Mouse (Mus musculus): ENCODE measurements at regions not wholly inside any gene's neighbourhood (a gene's known extent, or its start where the extent isn't known, plus 50 kb on each side); places are given as distances from the start of the nearest gene placed in this dataset.

DNA sequence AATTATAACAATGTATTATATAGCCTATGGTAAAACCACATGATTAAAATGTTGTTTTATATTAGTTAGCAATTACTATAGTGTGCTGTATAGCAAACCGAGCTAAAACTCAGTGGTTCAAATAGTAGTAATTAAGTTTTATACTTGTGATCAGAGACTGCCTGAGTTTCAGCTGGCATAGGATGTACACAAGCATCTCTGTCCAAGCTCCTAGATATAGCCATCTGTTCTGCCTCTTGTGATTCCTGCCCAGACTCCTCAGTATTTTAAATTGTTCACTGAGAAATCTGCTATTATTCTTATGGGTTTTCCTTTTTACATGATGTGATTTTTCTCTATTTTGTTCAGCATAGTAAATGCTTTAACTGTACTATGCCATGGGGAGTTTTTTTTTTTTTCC lies 152.2 kb upstream of the Mdga2 start:
- 74% methylated on average over 1 of the region's 1 CpGs for WGBS
- Histone ChIP-seq H3K27ac (no peak overlapping the region), H3K4me1 (ENCODE audit: control insufficient read depth, insufficient read depth, low read length) (no peaks in the 10 kb centered on the region), H3K27me3 (ENCODE audit: control insufficient read depth, insufficient read depth, low read length) (no peaks in the 10 kb centered on the region), H3K4me3 (no peak overlapping the region), H3K9ac (ENCODE audit: low read depth, low read length) (no peak overlapping the region), H3K36me3 (ENCODE audit: control insufficient read depth, insufficient read depth, low read length) (no peaks in the 10 kb centered on the region), H3K79me2 (replicated peaks; ENCODE audit: control insufficient read depth, insufficient read depth, low read length) (no peaks in the 10 kb centered on the region)
- DNase-seq, result no peak
- intact Hi-C loops (cut with DNase I), result no loop called here
- no peak for TF ChIP-seq EP300 (IDR thresholded peaks at IDR 0.05; ENCODE audit: insufficient read depth, low read depth, low read length)
- no peak for TF ChIP-seq CTCF (IDR thresholded peaks at IDR 0.05)
- TF ChIP-seq POLR2A (IDR thresholded peaks at IDR 0.05; ENCODE audit: insufficient read depth, low read depth, low read length), result no peak

DNA sequence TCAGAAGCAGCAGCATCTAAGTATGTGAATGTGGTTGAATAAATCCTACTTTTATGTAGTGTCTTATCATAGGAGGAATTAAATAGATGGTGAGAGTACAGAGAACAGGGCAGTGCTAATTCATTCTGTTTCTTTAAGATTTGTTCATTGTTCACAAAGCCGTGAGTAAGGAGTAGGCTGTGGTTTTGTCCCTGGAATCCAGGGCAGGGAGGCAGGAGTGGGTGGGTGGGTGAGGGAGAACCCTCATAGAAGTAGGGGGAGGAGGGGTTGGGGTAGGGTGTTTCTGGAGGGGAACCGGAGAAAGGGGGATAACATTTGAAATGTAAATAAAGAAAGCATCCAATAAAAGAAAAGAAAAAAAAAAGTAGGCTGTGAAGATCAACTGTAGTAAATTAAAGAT lies 126.2 kb upstream of the Mdga2 start:
- intact Hi-C loops (cut with DNase I), result no loop called here
- no peak for DNase-seq
- H3K4me3 ChIP-seq, result no peak overlapping the region
- no peaks in the 10 kb centered on the region for H3K36me3 ChIP-seq (ENCODE audit: control insufficient read depth, insufficient read depth, low read length)
- H3K4me1 ChIP-seq (ENCODE audit: control insufficient read depth, insufficient read depth, low read length), result no peaks in the 10 kb centered on the region
- H3K27me3 ChIP-seq (ENCODE audit: control insufficient read depth, insufficient read depth, low read length), result no peaks in the 10 kb centered on the region
- no peaks in the 10 kb centered on the region for H3K79me2 ChIP-seq (replicated peaks; ENCODE audit: control insufficient read depth, insufficient read depth, low read length)
- TF ChIP-seq POLR2A (IDR thresholded peaks at IDR 0.05; ENCODE audit: insufficient read depth, low read depth, low read length) (no peak), EP300 (IDR thresholded peaks at IDR 0.05; ENCODE audit: insufficient read depth, low read depth, low read length) (no peak), CTCF (IDR thresholded peaks at IDR 0.05) (no peak)
- H3K9ac ChIP-seq (ENCODE audit: low read depth, low read length), result no peak overlapping the region
- H3K27ac ChIP-seq, result no peak overlapping the region
- 27% methylated on average over 2 of the region's 2 CpGs for WGBS

DNA sequence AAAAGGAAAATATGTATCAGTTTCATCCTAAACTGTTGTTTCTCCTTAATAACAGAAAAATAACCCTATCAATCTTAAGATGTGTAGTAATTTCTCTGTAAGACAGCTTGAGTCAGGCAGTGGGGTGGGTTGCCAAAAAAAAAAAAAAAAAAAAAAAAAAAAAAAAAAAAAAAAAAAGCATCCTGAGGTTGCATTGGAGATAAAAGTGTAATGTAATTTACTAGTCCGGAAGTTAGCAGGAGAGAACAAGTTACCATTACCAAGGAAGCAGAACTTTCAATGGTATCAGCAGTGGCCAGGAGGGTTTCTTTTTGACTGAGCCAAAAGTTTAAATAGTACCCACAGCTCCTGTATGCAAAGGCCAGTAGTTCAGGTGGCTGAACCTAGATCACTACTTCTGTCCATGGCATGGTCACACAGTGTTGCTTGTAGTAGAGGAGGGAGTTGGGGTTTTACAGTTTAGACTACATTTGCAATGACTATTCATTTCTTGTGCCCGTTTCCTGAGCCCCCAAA lies 110.2 kb upstream of the Mdga2 start:
- no peak overlapping the region for H3K9ac ChIP-seq (ENCODE audit: low read depth, low read length)
- intact Hi-C loops (cut with DNase I), result no loop called here
- H3K27ac ChIP-seq, result no peak overlapping the region
- no peaks in the 10 kb centered on the region for H3K27me3 ChIP-seq (ENCODE audit: control insufficient read depth, insufficient read depth, low read length)
- no peaks in the 10 kb centered on the region for H3K36me3 ChIP-seq (ENCODE audit: control insufficient read depth, insufficient read depth, low read length)
- TF ChIP-seq POLR2A (IDR thresholded peaks at IDR 0.05; ENCODE audit: insufficient read depth, low read depth, low read length) (no peak), CTCF (IDR thresholded peaks at IDR 0.05) (no peak), EP300 (IDR thresholded peaks at IDR 0.05; ENCODE audit: insufficient read depth, low read depth, low read length) (no peak)
- H3K4me1 ChIP-seq (ENCODE audit: control insufficient read depth, insufficient read depth, low read length), result no peaks in the 10 kb centered on the region
- no peak for DNase-seq
- 40% methylated on average over 2 of the region's 2 CpGs for WGBS
- no peaks in the 10 kb centered on the region for H3K79me2 ChIP-seq (replicated peaks; ENCODE audit: control insufficient read depth, insufficient read depth, low read length)
- no peak overlapping the region for H3K4me3 ChIP-seq

DNA sequence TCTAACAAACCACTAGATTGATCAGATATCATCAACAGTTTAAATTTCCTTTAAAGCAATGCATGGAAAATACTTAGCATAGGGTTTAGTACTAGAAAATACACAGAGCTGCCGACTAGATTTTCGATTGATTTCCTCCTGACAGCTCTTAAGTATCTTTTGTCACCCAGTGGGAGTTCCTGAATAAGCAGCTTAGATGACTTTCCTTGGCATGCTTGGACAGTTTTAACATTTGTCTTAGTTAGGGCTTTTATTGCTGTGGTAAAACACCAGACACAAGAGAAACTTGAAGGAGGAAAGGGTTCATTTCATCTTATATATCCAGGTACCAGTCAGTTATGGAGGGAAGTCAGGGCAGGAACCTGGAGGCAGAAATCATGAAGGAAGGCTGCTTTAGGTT lies 104.0 kb upstream of the Mdga2 start:
- Histone ChIP-seq H3K4me1 (ENCODE audit: control insufficient read depth, insufficient read depth, low read length) (no peaks in the 10 kb centered on the region), H3K27me3 (ENCODE audit: control insufficient read depth, insufficient read depth, low read length) (no peaks in the 10 kb centered on the region), H3K9ac (ENCODE audit: low read depth, low read length) (no peak overlapping the region), H3K36me3 (ENCODE audit: control insufficient read depth, insufficient read depth, low read length) (no peaks in the 10 kb centered on the region), H3K79me2 (replicated peaks; ENCODE audit: control insufficient read depth, insufficient read depth, low read length) (no peaks in the 10 kb centered on the region), H3K27ac (no peak overlapping the region), H3K4me3 (no peak overlapping the region)
- intact Hi-C loops (cut with DNase I), result no loop called here
- DNase-seq, result no peak
- no peak for TF ChIP-seq EP300 (IDR thresholded peaks at IDR 0.05; ENCODE audit: insufficient read depth, low read depth, low read length)
- no peak for TF ChIP-seq POLR2A (IDR thresholded peaks at IDR 0.05; ENCODE audit: insufficient read depth, low read depth, low read length)
- TF ChIP-seq CTCF (IDR thresholded peaks at IDR 0.05), result no peak
- WGBS, result 44% methylated on average over 2 of the region's 2 CpGs

DNA sequence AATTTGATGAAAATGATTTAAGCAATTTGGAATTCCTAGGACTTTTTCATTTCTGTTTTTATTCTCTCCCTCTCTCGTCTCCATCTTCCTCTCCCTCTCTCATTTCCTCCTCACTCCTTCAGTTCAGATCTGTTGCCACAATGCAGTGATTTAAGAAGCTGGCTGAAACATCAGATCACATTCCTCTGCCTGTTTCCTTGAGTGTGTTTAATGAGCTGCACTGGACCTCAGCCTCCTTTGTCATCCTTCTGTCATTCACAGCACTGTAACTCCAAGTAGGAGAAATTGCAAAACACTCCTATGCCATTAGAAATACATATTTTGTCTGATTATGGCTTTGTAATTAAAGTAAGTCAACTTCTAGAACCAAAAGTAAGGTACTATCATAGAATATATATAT lies 103.5 kb upstream of the Mdga2 start:
- H3K27ac ChIP-seq, result no peak overlapping the region
- TF ChIP-seq EP300 (IDR thresholded peaks at IDR 0.05; ENCODE audit: insufficient read depth, low read depth, low read length) (no peak), CTCF (IDR thresholded peaks at IDR 0.05) (no peak), POLR2A (IDR thresholded peaks at IDR 0.05; ENCODE audit: insufficient read depth, low read depth, low read length) (no peak)
- H3K27me3 ChIP-seq (ENCODE audit: control insufficient read depth, insufficient read depth, low read length), result no peaks in the 10 kb centered on the region
- H3K79me2 ChIP-seq (replicated peaks; ENCODE audit: control insufficient read depth, insufficient read depth, low read length), result no peaks in the 10 kb centered on the region
- no peak overlapping the region for H3K9ac ChIP-seq (ENCODE audit: low read depth, low read length)
- H3K4me1 ChIP-seq (ENCODE audit: control insufficient read depth, insufficient read depth, low read length), result no peaks in the 10 kb centered on the region
- DNase-seq, result no peak
- no peak overlapping the region for H3K4me3 ChIP-seq
- 33% methylated on average over 1 of the region's 1 CpGs for WGBS
- no peaks in the 10 kb centered on the region for H3K36me3 ChIP-seq (ENCODE audit: control insufficient read depth, insufficient read depth, low read length)
- intact Hi-C loops (cut with DNase I), result no loop called here

DNA sequence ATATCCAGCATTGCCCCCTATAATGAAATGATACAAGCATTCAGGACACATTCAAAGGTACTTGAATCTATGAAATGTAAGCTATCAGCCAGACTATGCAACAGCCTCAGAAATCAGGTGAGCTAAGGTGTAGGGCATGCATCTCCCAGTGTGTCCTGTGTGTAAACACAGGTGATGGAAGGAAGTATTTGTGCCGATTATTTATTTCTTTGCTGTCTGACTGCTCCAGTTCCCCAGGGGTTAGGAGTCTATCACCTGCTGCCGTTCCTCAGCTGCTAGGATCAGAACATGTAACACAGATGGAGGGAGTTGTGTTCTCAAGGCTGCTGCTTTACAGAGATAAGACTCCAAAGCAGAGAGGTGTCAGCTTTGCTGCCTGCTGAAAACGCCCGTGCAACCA lies 103.0 kb upstream of the Mdga2 start:
- TF ChIP-seq CTCF (IDR thresholded peaks at IDR 0.05), result no peak
- TF ChIP-seq POLR2A (IDR thresholded peaks at IDR 0.05; ENCODE audit: insufficient read depth, low read depth, low read length), result no peak
- TF ChIP-seq EP300 (IDR thresholded peaks at IDR 0.05; ENCODE audit: insufficient read depth, low read depth, low read length), result no peak
- no peaks in the 10 kb centered on the region for H3K36me3 ChIP-seq (ENCODE audit: control insufficient read depth, insufficient read depth, low read length)
- no peaks in the 10 kb centered on the region for H3K4me1 ChIP-seq (ENCODE audit: control insufficient read depth, insufficient read depth, low read length)
- WGBS, result 37% methylated on average over 4 of the region's 4 CpGs
- intact Hi-C loops (cut with DNase I), result no loop called here
- H3K4me3 ChIP-seq, result no peak overlapping the region
- no peak for DNase-seq
- no peak overlapping the region for H3K27ac ChIP-seq
- no peaks in the 10 kb centered on the region for H3K27me3 ChIP-seq (ENCODE audit: control insufficient read depth, insufficient read depth, low read length)
- no peaks in the 10 kb centered on the region for H3K79me2 ChIP-seq (replicated peaks; ENCODE audit: control insufficient read depth, insufficient read depth, low read length)
- no peak overlapping the region for H3K9ac ChIP-seq (ENCODE audit: low read depth, low read length)
